Mouse (Mus musculus) duodenum, adult 2 months (tissue): ENCODE results near the gene Sohlh1. TPM values are rescaled to one million over a fixed set of nuclear protein-coding genes. Genes with fewer than 3 reads are reported as not detected.

Source experiments
- polyA plus RNA-seq: library from polyadenylated mRNA; depleted of rRNA; stranded (reverse); fragments of >200 nt; gene quantifications from 2 replicates; pipeline ENCODE4 v1.2.3, GENCODE M21; 2012; ENCODE audit warnings: low replicate concordance; rRNA removed

The Sohlh1 gene
- polyA plus RNA-seq = not detected in 2 replicates

GRCm38 (mm10) chr2:25847226-25847625 is at the start of gene Sohlh1:
Gene Sohlh1 (minus strand): TSS chr2:25847248.

GRCm38 (mm10) chr2:25863337-25864131 is 16.5 kb upstream of the Sohlh1 start, which contains the start of gene Kcnt1:
Gene Kcnt1 (plus strand): TSS chr2:25863734.

GRCm38 (mm10) chr2:25822806-25823205 is 24.2 kb downstream of the Sohlh1 start, which contains the start of gene Lcn9:
Gene Lcn9 (plus strand): TSS chr2:25823153.

GRCm38 (mm10) chr2:25815748-25816147 is 31.3 kb downstream of the Sohlh1 start, which contains the start of gene Glt6d1:
Gene Glt6d1 (minus strand): TSS chr2:25815848.

Other genes starting within 250 kb of the Sohlh1 start
- 56.5 and 60.5 TPM in 2 replicates for gene Rabl6, start 238.7 kb downstream of the Sohlh1 start, polyA plus RNA-seq
- not detected in 2 replicates for gene Ccdc183, start 229.6 kb downstream of the Sohlh1 start, polyA plus RNA-seq
- gene Tmem141, start 225.2 kb downstream of the Sohlh1 start, polyA plus RNA-seq = 9.9 and 11.7 TPM in 2 replicates
- 0.89 and 1.2 TPM in 2 replicates for gene Fcna, start 219.2 kb downstream of the Sohlh1 start, polyA plus RNA-seq
- not detected in 2 replicates for gene Lcn8, start 194.1 kb downstream of the Sohlh1 start, polyA plus RNA-seq
- not detected in 2 replicates for gene Lcn5, start 189.3 kb downstream of the Sohlh1 start, polyA plus RNA-seq
- gene Lcn6, start 170.5 kb downstream of the Sohlh1 start, polyA plus RNA-seq = not detected in 2 replicates
- gene Lcn10, start 164.5 kb downstream of the Sohlh1 start, polyA plus RNA-seq = not detected in 2 replicates
- not detected in 2 replicates for gene Obp2a, start 147.2 kb downstream of the Sohlh1 start, polyA plus RNA-seq
- gene Bmyc, start 140.5 kb downstream of the Sohlh1 start, polyA plus RNA-seq = 28.7 and 33.0 TPM in 2 replicates
- not detected in 2 replicates for gene Obp2b, start 110.2 kb downstream of the Sohlh1 start, polyA plus RNA-seq
- gene Lcn3, start 81.7 kb downstream of the Sohlh1 start, polyA plus RNA-seq = not detected in 2 replicates
- gene Lcn11, start 70.2 kb downstream of the Sohlh1 start, polyA plus RNA-seq = not detected in 2 replicates
- gene Gm13539, start 65.0 kb downstream of the Sohlh1 start, polyA plus RNA-seq = not detected in 2 replicates
- not detected in 2 replicates for gene Glt6d1, start 31.4 kb downstream of the Sohlh1 start, polyA plus RNA-seq
- gene Lcn9, start 24.1 kb downstream of the Sohlh1 start, polyA plus RNA-seq = not detected in 2 replicates
- gene Kcnt1, start 16.5 kb upstream of the Sohlh1 start, polyA plus RNA-seq = 2.1 and 2.4 TPM in 2 replicates
- gene Camsap1, start 136.0 kb upstream of the Sohlh1 start, polyA plus RNA-seq = 1.7 and 2.2 TPM in 2 replicates
- gene Ubac1, start 174.5 kb upstream of the Sohlh1 start, polyA plus RNA-seq = 41.3 and 59.4 TPM in 2 replicates